Mouse (Mus musculus) erythroblast, embryonic 14.5 days (primary cell): ENCODE data around the gene Dct. TPM values are rescaled to one million over a fixed set of nuclear protein-coding genes. Genes with fewer than 3 reads are reported as not detected.

Source experiments
- H3K27me3 ChIP-seq: 2 replicates; pipeline ENCODE4 v1.6.1; 2012; ENCODE audit warnings: inconsistent platforms; ENCODE audit not compliant: control insufficient read depth
- H3K36me3 ChIP-seq: 2 replicates; pipeline ENCODE4 v1.6.1; 2012; ENCODE audit warnings: mild to moderate bottlenecking, inconsistent platforms; ENCODE audit not compliant: control insufficient read depth
- H3K4me1 ChIP-seq: 2 replicates; pipeline ENCODE4 v1.6.1; 2012; ENCODE audit warnings: inconsistent platforms; ENCODE audit not compliant: control insufficient read depth
- H3K4me3 ChIP-seq: replicated peaks from 2 replicates; pipeline ENCODE3; 2012; ENCODE audit warnings: moderate library complexity, mild to moderate bottlenecking, inconsistent platforms
- H3K9me3 ChIP-seq: 2 replicates; pipeline ENCODE4 v1.6.1; 2012; ENCODE audit warnings: low read length, inconsistent platforms, mixed read lengths; ENCODE audit not compliant: control insufficient read depth
- GATA1 ChIP-seq: IDR thresholded peaks from 2 replicates; pipeline ENCODE4 v1.6.1; 2012; ENCODE audit warnings: low read length, inconsistent platforms, mixed read lengths
- TAL1 ChIP-seq: IDR thresholded peaks from 3 replicates; pipeline ENCODE4 v1.6.1; 2012; ENCODE audit warnings: low read length, inconsistent platforms, mixed read lengths
- polyA plus RNA-seq: library from polyadenylated mRNA; stranded (reverse); fragments of >175 nt; gene quantifications from 2 replicates; pipeline ENCODE4 v1.2.3, GENCODE M21; 2012

Gene Dct
- polyA plus RNA-seq, 1 experiment = not detected

GRCm38 (mm10) chr14:118080606-118081005 is 28.6 kb upstream of the Dct start:
- H3K4me1 ChIP-seq = no peaks in the 10 kb centered on the region
- no peaks in the 10 kb centered on the region for H3K36me3 ChIP-seq
- no peak overlapping the region for H3K4me3 ChIP-seq
- H3K9me3 ChIP-seq = no peaks in the 10 kb centered on the region
- no peaks in the 10 kb centered on the region for H3K27me3 ChIP-seq
- TF ChIP-seq TAL1 (no peak), GATA1 (no peak)

- H3K4me3 ChIP-seq = no peak overlapping the region
- no peak for TF ChIP-seq GATA1
- no peak for TF ChIP-seq TAL1
Measured at GRCm38 (mm10) chr14:118070100-118070499, 18.1 kb upstream of the Dct start.

GRCm38 (mm10) chr14:118069439-118070079 is 17.5 kb upstream of the Dct start:
- TF ChIP-seq TAL1 (no peak), GATA1 (no peak)
- H3K27me3 ChIP-seq = no peaks in the 10 kb centered on the region
- no peak overlapping the region for H3K4me3 ChIP-seq
- no peaks in the 10 kb centered on the region for H3K4me1 ChIP-seq
- no peaks in the 10 kb centered on the region for H3K36me3 ChIP-seq
- H3K9me3 ChIP-seq = no peaks in the 10 kb centered on the region

More at GRCm38 (mm10) chr14:118070100-118070499, 18.1 kb upstream of the Dct start:
- Histone ChIP-seq H3K4me1 (no peaks in the 10 kb centered on the region), H3K36me3 (no peaks in the 10 kb centered on the region), H3K27me3 (no peaks in the 10 kb centered on the region), H3K9me3 (no peaks in the 10 kb centered on the region)

DNA sequence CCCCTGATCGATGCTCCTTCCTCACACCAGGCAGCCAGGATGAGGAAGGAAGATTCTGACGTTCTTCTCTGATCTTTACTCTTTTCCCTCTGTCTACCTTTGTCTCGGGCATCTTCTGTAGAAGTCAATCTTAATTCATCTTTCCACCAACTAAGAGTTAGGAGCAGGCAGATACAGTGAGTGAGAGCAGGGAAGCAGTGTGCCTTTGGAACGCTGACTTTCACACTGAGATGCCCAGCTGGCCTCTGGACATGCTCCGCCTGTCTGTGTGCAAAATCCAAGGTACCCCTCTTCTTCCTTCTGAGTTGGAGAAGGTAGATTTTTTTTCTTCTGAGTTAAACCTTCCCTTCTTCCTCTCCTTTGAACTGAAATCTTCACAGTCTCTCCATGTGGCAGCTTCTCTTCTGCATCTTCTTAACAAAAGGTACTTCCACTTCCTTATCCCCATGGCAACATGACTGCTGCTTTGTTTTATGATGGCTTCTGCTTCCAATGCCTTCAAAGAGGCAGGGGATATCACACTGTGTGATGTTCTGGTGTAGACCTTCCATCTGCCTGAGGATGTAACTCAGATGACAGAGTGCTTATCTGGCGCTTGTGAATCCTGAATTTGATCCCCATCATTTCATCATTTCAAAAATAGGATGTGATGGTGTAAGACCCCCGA is 9.9 kb upstream of the Dct start:
- no peaks in the 10 kb centered on the region for H3K4me1 ChIP-seq
- no peaks in the 10 kb centered on the region for H3K27me3 ChIP-seq
- TF ChIP-seq GATA1 = no peak
- H3K4me3 ChIP-seq = no peak overlapping the region
- H3K9me3 ChIP-seq = no peaks in the 10 kb centered on the region
- no peaks in the 10 kb centered on the region for H3K36me3 ChIP-seq

DNA sequence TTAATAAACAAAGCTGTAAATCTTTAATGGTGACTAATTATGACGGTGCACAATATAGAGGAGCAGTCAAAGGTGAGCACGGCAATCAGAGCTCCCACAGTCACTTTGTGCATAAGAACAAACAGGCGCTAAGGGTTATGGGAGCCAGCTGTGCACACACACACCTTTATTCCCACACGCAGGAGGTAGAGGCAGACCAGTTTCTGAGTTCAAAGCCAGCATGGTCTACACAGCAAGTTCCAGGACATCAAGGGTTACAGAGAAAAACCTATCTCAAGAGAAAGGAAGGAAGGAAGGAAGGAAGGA is 6.5 kb upstream of the Dct start:
- no peaks in the 10 kb centered on the region; the same call in 1 of the 2 replicates for H3K27me3 ChIP-seq

DNA sequence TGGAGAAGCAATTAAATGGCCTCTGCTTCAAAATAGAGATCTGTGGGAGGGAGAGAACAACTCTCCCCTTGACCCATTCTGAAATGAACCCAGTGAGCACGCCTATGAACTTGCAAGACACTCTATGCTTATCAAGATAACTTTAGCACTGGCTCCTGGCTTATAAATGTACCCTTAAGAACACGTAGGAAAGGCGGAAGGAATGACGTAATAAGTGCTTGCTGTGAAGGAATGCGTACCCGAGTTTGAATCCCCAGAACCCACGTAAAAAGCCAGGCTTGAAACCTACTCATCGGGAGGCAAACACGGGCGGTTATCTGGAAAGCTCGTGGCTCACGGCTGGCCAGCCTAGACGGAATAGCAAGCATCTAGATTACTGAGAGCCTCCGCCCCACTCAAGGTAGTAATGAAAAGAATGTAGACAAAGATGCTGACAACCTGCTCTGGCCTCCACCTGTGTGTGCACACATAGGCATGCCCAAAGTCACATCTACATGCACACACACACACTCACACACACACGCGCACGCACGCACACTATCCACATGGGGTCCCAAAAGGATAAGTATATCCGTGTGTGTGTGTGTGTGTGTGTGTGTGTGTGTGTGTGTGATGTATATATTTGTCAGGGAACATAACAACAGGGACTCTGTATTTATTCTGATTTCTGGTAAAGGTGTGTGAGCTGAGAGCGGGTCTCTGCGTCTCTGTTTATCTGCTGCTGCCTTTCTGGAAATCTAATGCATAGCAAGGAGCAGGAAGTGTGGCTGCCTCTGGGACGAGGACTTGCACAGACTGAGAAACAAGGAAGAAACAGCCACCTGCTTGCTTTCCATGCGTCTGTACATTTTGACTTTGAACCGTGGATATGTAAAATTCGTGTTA is 5.9 kb upstream of the Dct start:
- Histone ChIP-seq H3K4me3 (no peak overlapping the region), H3K27me3 (no peaks in the 10 kb centered on the region; the same call in 1 of the 2 replicates)
- TF ChIP-seq TAL1 (no peak), GATA1 (no peak)

More for the DNA sequence above, 6.5 kb upstream of the Dct start:
- TF ChIP-seq TAL1 (no peak), GATA1 (no peak)
- H3K9me3 ChIP-seq = no peaks in the 10 kb centered on the region
- no peak overlapping the region for H3K4me3 ChIP-seq
- H3K36me3 ChIP-seq = no peaks in the 10 kb centered on the region
- H3K4me1 ChIP-seq = no peaks in the 10 kb centered on the region

DNA sequence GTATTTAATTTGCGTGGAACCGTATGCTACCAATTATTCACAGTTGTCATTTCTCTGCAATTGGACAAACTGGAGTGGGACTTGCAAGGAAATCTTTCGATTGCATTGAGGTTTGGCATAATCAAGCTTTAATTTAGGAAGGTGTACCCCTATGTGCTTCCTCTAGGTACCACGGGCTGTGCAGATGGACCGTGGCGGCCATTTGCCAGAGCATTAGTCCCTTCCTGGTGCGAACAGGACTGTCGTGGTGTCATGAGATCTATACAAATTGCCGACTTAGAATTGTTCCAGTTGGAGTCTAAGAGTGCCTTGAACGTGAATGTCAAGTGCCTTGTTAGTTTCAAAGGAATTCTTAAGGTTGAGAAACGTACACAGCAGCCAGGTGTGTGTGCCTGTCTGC is 726 bp upstream of the Dct start:
- Histone ChIP-seq H3K4me1 (no peaks in the 10 kb centered on the region), H3K9me3 (no peaks in the 10 kb centered on the region), H3K27me3 (no peaks in the 10 kb centered on the region; the same call in 1 of the 2 replicates), H3K36me3 (no peaks in the 10 kb centered on the region), H3K4me3 (no peak overlapping the region)
- TF ChIP-seq TAL1 (no peak), GATA1 (no peak)

More for the DNA sequence above, 5.9 kb upstream of the Dct start:
- H3K4me1 ChIP-seq = no peaks in the 10 kb centered on the region
- no peaks in the 10 kb centered on the region for H3K36me3 ChIP-seq
- no peaks in the 10 kb centered on the region for H3K9me3 ChIP-seq

GRCm38 (mm10) chr14:118051396-118051795 is 648 bp downstream of the Dct start:
- Histone ChIP-seq H3K36me3 (no peaks in the 10 kb centered on the region), H3K9me3 (no peaks in the 10 kb centered on the region), H3K27me3 (no peaks in the 10 kb centered on the region; the same call in 1 of the 2 replicates), H3K4me3 (no peak overlapping the region), H3K4me1 (no peaks in the 10 kb centered on the region)
- TF ChIP-seq GATA1 (no peak), TAL1 (no peak)

GRCm38 (mm10) chr14:118050990-118051389 is 1.1 kb downstream of the Dct start:
- TF ChIP-seq GATA1 (no peak), TAL1 (no peak)
- H3K9me3 ChIP-seq = no peaks in the 10 kb centered on the region
- no peaks in the 10 kb centered on the region for H3K4me1 ChIP-seq

More at GRCm38 (mm10) chr14:118050990-118051389, 1.1 kb downstream of the Dct start:
- Histone ChIP-seq H3K4me3 (no peak overlapping the region), H3K27me3 (no peaks in the 10 kb centered on the region; the same call in 1 of the 2 replicates), H3K36me3 (no peaks in the 10 kb centered on the region)
